12 mouse cellular contexts compared by ENCODE assay signal in genomic region chr5:120437986-120438385, GRCm38 (mm10). TPM values are rescaled to one million over a fixed set of nuclear protein-coding genes. Genes with fewer than 3 reads are reported as not detected.
A peak's percentile ranks its signal among the peaks of the same experiment; 100 is the strongest.
DNase-seq lines count a peak whose midpoint lies in the region; ATAC-seq lines count a peak whose summit lies in the region.
"Had no signal": no experiment of that assay in that cellular context is flagged by ENCODE, and none has a peak within 500 bp of the region (broad histone marks: within the 10 kb centered on the region; RNA-seq: fewer than 3 reads in every experiment).

No protein-coding gene starts in this region.

- under 1% methylated on average over 33 of the region's 33 CpGs for WGBS in heart, embryonic 10.5 days
- WGBS in embryonic facial prominence, embryonic 12.5 days: under 1% methylated on average over 33 of the region's 33 CpGs
- under 1% methylated on average over 31 of the region's 33 CpGs for WGBS in intestine, embryonic 15.5 days
- WGBS in neural tube, embryonic 13.5 days: 0% methylated on average over 32 of the region's 33 CpGs

- peak overlapping the region; percentile 26 for H3K4me2 ChIP-seq in embryonic facial prominence, embryonic 12.5 days (replicated peaks)
- H3K4me2 ChIP-seq in intestine, embryonic 15.5 days (replicated peaks): peak overlapping the region; percentile 37
- H3K4me2 ChIP-seq in neural tube, embryonic 13.5 days: peak overlapping the region; percentile 68

- no peak overlapping the region for H3K9ac ChIP-seq in embryonic facial prominence, embryonic 12.5 days
- no peak overlapping the region for H3K9ac ChIP-seq in intestine, embryonic 15.5 days
- H3K9ac ChIP-seq in neural tube, embryonic 13.5 days: peak overlapping the region; percentile 92

- ATAC-seq in embryonic facial prominence, embryonic 12.5 days (ENCODE audit: insufficient number of reproducible peaks, insufficient read depth, low FRiP score, low TSS enrichment): no peak
- no peak for ATAC-seq in intestine, embryonic 15.5 days
- no peak for ATAC-seq in neural tube, embryonic 13.5 days (ENCODE audit: low read depth)

- peaks cover 94% of the 10 kb centered on the region for H3K27me3 ChIP-seq in heart, embryonic 10.5 days (ENCODE audit: insufficient read depth, poor library complexity, severe bottlenecking)
- H3K27me3 ChIP-seq in embryonic facial prominence, embryonic 12.5 days: peaks cover 91% of the 10 kb centered on the region
- H3K27me3 ChIP-seq in intestine, embryonic 15.5 days (replicated peaks): peaks cover 78% of the 10 kb centered on the region
- peaks cover 83% of the 10 kb centered on the region for H3K27me3 ChIP-seq in neural tube, embryonic 13.5 days

- no peaks in the 10 kb centered on the region for H3K36me3 ChIP-seq in heart, embryonic 10.5 days
- no peaks in the 10 kb centered on the region for H3K36me3 ChIP-seq in embryonic facial prominence, embryonic 12.5 days
- no peaks in the 10 kb centered on the region for H3K36me3 ChIP-seq in intestine, embryonic 15.5 days
- peaks cover 7% of the 10 kb centered on the region for H3K36me3 ChIP-seq in neural tube, embryonic 13.5 days

- DNase-seq in heart, embryonic 10.5 days (ENCODE audit: low spot score): no peak
- no peak for DNase-seq in heart, adult 9 months (ENCODE audit: low spot score in 2 of 2)
- no peak for DNase-seq in MN1 (ENCODE audit: low spot score)
- no peak for DNase-seq in layer of hippocampus, postnatal 14 days (ENCODE audit: low spot score in 2 of 2)
- no peak for DNase-seq in spleen, postnatal 10 days (ENCODE audit: low spot score in 2 of 2)

- H3K9me3 ChIP-seq in heart, embryonic 10.5 days: no peaks in the 10 kb centered on the region
- H3K9me3 ChIP-seq in embryonic facial prominence, embryonic 12.5 days: no peaks in the 10 kb centered on the region
- no peaks in the 10 kb centered on the region for H3K9me3 ChIP-seq in intestine, embryonic 15.5 days
- H3K9me3 ChIP-seq in neural tube, embryonic 13.5 days: no peaks in the 10 kb centered on the region

- peak overlapping the region; percentile 41 for H3K4me3 ChIP-seq in heart, embryonic 10.5 days
- H3K4me3 ChIP-seq in embryonic facial prominence, embryonic 12.5 days: 0 out of 2 replicates have a peak overlapping the region, but pooled peaks have one; percentile 14
- H3K4me3 ChIP-seq in intestine, embryonic 15.5 days (replicated peaks): 0 out of 2 replicates have a peak overlapping the region, but pooled peaks have one; percentile 9
- H3K4me3 ChIP-seq in neural tube, embryonic 13.5 days: peak overlapping the region; percentile 59

- H3K27ac ChIP-seq in heart, embryonic 10.5 days: no peak overlapping the region
- no peak overlapping the region for H3K27ac ChIP-seq in embryonic facial prominence, embryonic 12.5 days
- no peak overlapping the region for H3K27ac ChIP-seq in intestine, embryonic 15.5 days
- peak overlapping the region; percentile 94 for H3K27ac ChIP-seq in neural tube, embryonic 13.5 days (replicated peaks)

- peaks cover 37% of the 10 kb centered on the region for H3K4me1 ChIP-seq in heart, embryonic 10.5 days
- H3K4me1 ChIP-seq in embryonic facial prominence, embryonic 12.5 days: peaks cover 18% of the 10 kb centered on the region; the same call in 1 of the 2 replicates
- peaks cover 19% of the 10 kb centered on the region for H3K4me1 ChIP-seq in intestine, embryonic 15.5 days (replicated peaks)
- H3K4me1 ChIP-seq in neural tube, embryonic 13.5 days (replicated peaks): peaks cover 38% of the 10 kb centered on the region

RNA-seq across cellular contexts. Expression of gene Lhx5, which starts 6.5 kb away (rescaled TPM):
- polyA plus RNA-seq in heart, embryonic 10.5 days (2016; fragmentation: Nextera tagmentation; extraction: Ambion mirVana): 0.05 TPM in 1 of 2 replicates, not detected in the other
- polyA plus RNA-seq in embryonic facial prominence, embryonic 12.5 days (2016; fragmentation: Nextera tagmentation; extraction: Ambion mirVana): 0.96 and 1.9 TPM in 2 replicates
- 0.08 TPM in 1 of 2 replicates, not detected in the other for polyA plus RNA-seq in intestine, embryonic 15.5 days (2015; fragmentation: Nextera tagmentation; extraction: Ambion mirVana)
- 42.0 and 46.0 TPM in 2 replicates for polyA plus RNA-seq in neural tube, embryonic 13.5 days (2015; fragmentation: Nextera tagmentation; extraction: Ambion mirVana)
- total RNA-seq in layer of hippocampus, postnatal 14 days (2021): under 1 TPM; 0.32 to 0.41 TPM
- total RNA-seq: common myeloid progenitor, adult 5-6 weeks; heart, postnatal 25 days; left cerebral cortex, postnatal 36 days; monocyte, adult 5-6 weeks had no signal

RNA-seq across cellular contexts. Expression of gene Sdsl, which starts 34.6 kb away (rescaled TPM):
- polyA plus RNA-seq in heart, embryonic 10.5 days (2016; fragmentation: Nextera tagmentation; extraction: Ambion mirVana): 7.5 and 7.7 TPM in 2 replicates
- 3.5 and 4.4 TPM in 2 replicates for polyA plus RNA-seq in embryonic facial prominence, embryonic 12.5 days (2016; fragmentation: Nextera tagmentation; extraction: Ambion mirVana)
- 14.0 and 18.0 TPM in 2 replicates for polyA plus RNA-seq in intestine, embryonic 15.5 days (2015; fragmentation: Nextera tagmentation; extraction: Ambion mirVana)
- 5.2 and 6.9 TPM in 2 replicates for polyA plus RNA-seq in neural tube, embryonic 13.5 days (2015; fragmentation: Nextera tagmentation; extraction: Ambion mirVana)
- 1 to 10 TPM; 7.1 to 8.7 TPM for total RNA-seq in layer of hippocampus, postnatal 14 days (2021)
- total RNA-seq: monocyte, adult 5-6 weeks had no signal

RNA-seq across cellular contexts. Expression of gene Sds, which starts 38.3 kb away (rescaled TPM):
- 0.16 and 0.23 TPM in 2 replicates for polyA plus RNA-seq in heart, embryonic 10.5 days (2016; fragmentation: Nextera tagmentation; extraction: Ambion mirVana)
- not detected in 2 replicates for polyA plus RNA-seq in embryonic facial prominence, embryonic 12.5 days (2016; fragmentation: Nextera tagmentation; extraction: Ambion mirVana)
- not detected in 2 replicates for polyA plus RNA-seq in intestine, embryonic 15.5 days (2015; fragmentation: Nextera tagmentation; extraction: Ambion mirVana)
- polyA plus RNA-seq in neural tube, embryonic 13.5 days (2015; fragmentation: Nextera tagmentation; extraction: Ambion mirVana): not detected in 2 replicates
- total RNA-seq in layer of hippocampus, postnatal 14 days (2021): not detected
- total RNA-seq: common myeloid progenitor, adult 5-6 weeks; left cerebral cortex, postnatal 36 days; monocyte, adult 5-6 weeks had no signal

Comparison
In these comparisons a context has a peak if more than half of its experiments do, and no peak if none do; other contexts are left out.
1. H3K4me3 ChIP-seq: peak in every context shown above with its lines; median percentile 59 in neural tube, embryonic 13.5 days; 41 in heart, embryonic 10.5 days; 14 in embryonic facial prominence, embryonic 12.5 days; 9 in intestine, embryonic 15.5 days.
2. RNA of gene Lhx5, which starts 6.5 kb away (polyA plus RNA-seq): 42.0 to 46.0 TPM in neural tube, embryonic 13.5 days; 0.96 to 1.9 TPM in embryonic facial prominence, embryonic 12.5 days, 0.05 TPM in heart, embryonic 10.5 days and 0.08 TPM in intestine, embryonic 15.5 days; every median in the first group is over 10 times any median in the second.
3. Peak in every context shown above with its lines, with median percentiles within 50 percentile points of each other: H3K4me2 ChIP-seq.